Mouse (Mus musculus) large intestine, adult 2 months (tissue): ENCODE measurements around the gene Gm11549. TPM values are rescaled to one million over a fixed set of nuclear protein-coding genes. Genes with fewer than 3 reads are reported as not detected.
A peak's percentile ranks its signal among the peaks of the same experiment; 100 is the strongest.

Experiments
- DNase-seq: peaks from one replicate; pipeline ENCODE4 v3.0.0-alpha.2; 2012; ENCODE audit warnings: low read depth, low spot score
- WGBS: fragments of 180-500 bp; shearing (Covaris S2); methylation state at CpG from one replicate; pipeline ENCODE4 v1.1.7; 2018; 5-methylcytosine and 5-hydroxymethylcytosine counted together
- polyA plus RNA-seq: library from polyadenylated mRNA; depleted of rRNA; stranded (reverse); fragments of >200 nt; gene quantifications from 2 replicates; pipeline ENCODE4 v1.2.3, GENCODE M21; 2012; rRNA removed

Gene Gm11549
- polyA plus RNA-seq, result 0.05 and 0.11 TPM in 2 replicates

GRCm38 (mm10) chr3:36521073-36522060, at the start of gene Gm11549:
Gm11549 (minus strand) TSS chr3:36521813.
- DNase-seq, result no peak
- WGBS, result 1% methylated on average over 51 of the region's 51 CpGs

- WGBS, result 68% methylated on average over 5 of the region's 5 CpGs
- no peak for DNase-seq
Observed at GRCm38 (mm10) chr3:36569836-36570235, 48.2 kb upstream of the Gm11549 start.

DNA sequence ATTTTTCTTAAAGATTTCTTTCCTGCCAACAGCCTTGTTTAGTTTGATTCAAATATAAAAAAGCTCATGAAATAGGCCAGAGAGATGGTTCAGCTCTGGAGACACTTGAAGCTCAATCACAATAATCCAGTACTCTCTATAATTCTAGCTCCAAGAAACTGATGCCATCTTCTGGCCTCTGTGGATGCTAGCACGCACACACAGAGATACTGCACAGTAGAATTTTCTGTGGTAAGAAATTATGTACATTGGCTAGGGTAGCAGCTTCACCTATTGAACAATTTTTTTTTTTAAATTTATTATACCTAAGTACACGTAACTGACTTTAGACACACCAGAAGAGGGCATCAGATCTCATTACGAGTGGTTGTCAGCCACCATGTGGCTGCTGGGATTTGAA, 42.1 kb upstream of the Gm11549 start:
- DNase-seq, result no peak
- 76% methylated on average over 3 of the region's 3 CpGs for WGBS

GRCm38 (mm10) chr3:36559606-36560005, 38.0 kb upstream of the Gm11549 start:
- DNase-seq, result no peak
- 66% methylated on average over 4 of the region's 4 CpGs for WGBS

- WGBS, result 82% methylated on average over 1 of the region's 1 CpGs
- DNase-seq, result no peak
Observed at GRCm38 (mm10) chr3:36557601-36558000, 36.0 kb upstream of the Gm11549 start.

GRCm38 (mm10) chr3:36552406-36553047, 30.9 kb upstream of the Gm11549 start, which contains the start of gene Exosc9:
Exosc9 (plus strand) TSS chr3:36552606.
- under 1% methylated on average over 39 of the region's 39 CpGs for WGBS
- peak; percentile 71 for DNase-seq

- WGBS, result 8% methylated on average over 12 of the region's 12 CpGs
- no peak for DNase-seq
Observed at GRCm38 (mm10) chr3:36551851-36552384, 30.3 kb upstream of the Gm11549 start.

GRCm38 (mm10) chr3:36551343-36551742, 29.7 kb upstream of the Gm11549 start:
- WGBS, result 41% methylated on average over 9 of the region's 9 CpGs
- no peak for DNase-seq

DNA sequence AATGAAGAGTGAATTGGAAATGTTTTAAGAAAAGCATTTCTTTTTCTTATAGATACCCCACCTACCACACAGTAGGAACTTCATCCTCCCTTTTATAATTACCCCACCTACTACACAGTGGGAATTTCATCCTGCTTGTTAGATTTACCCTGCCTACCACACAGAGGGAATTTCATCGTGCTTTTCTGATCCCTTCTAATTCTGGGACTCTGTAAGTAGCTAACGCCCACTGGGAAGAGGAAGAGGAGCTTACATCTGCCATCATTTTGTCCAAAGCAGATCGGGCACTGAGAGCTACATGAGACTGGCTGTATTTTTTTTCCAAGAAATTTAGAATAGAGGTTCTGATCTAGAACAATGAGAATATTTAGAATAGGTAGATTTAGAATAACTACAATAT, 23.3 kb upstream of the Gm11549 start:
- no peak for DNase-seq
- WGBS, result 78% methylated on average over 3 of the region's 3 CpGs

- whole genome bisulfite sequencing, result 79% methylated on average over 2 of the region's 2 CpGs
- DNase-seq, result no peak
Observed at GRCm38 (mm10) chr3:36541399-36541798, 19.8 kb upstream of the Gm11549 start.

- no peak for DNase-seq
- WGBS, result 53% methylated on average over 2 of the region's 2 CpGs
Observed at GRCm38 (mm10) chr3:36540756-36541155, 19.1 kb upstream of the Gm11549 start.

DNA sequence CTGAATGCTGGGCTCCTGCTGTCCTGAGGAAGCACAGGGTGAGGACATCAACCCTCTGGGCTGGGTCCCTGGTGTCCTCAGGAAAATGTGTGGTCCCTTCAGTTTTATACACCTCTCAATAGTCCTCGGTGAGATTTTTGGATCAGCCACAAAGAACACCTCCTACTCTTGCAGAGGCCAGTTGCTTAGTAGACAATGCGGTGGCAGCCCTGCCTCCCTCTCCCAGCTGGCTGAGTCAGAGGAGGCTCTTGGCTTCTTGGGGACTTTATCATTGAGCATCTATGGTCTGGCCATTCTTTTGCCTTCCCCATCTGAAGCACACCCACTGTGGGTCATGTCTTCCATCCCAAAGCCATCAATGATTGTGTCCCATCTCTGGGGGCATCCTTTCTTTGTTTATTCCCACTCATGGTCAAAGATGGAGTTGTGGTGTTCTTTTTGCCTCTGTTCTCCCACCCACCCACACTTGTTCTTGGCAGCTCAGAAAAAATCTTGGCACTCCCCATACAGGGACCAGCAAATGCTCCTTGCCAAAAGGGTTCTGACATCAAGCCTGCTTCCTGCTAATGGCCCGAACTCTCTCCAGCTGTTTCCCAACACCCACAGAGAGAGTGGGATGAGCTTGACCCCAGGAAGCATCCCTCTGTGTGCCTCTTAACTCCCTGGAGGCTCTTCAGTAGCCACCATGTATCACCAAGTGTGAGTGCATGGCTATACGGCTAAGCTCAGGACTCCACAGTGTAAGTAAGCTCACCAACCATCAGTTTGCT, 16.3 kb upstream of the Gm11549 start:
- DNase-seq, result no peak
- 80% methylated on average over 4 of the region's 4 CpGs for WGBS

DNA sequence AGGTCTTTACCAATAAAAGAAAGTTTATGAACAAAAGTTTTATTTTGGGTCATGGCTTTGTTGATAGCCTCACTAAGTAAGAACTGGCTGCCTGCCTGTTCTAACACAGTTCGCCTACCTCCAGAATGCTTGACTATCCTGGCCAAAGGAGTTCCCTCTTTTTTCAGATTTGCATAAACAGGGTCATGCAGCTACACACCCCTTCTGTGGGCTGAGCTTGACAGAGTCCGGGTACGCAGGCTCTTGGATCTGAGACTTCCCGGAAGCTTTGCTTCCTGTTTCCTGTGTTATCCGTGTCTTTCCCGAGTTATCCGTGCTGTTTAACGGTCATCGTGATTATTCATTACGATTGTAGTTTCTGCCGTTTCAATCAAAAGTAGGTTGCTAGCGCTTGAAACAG, 14.4 kb upstream of the Gm11549 start:
- DNase-seq, result no peak
- WGBS, result 81% methylated on average over 12 of the region's 12 CpGs

DNA sequence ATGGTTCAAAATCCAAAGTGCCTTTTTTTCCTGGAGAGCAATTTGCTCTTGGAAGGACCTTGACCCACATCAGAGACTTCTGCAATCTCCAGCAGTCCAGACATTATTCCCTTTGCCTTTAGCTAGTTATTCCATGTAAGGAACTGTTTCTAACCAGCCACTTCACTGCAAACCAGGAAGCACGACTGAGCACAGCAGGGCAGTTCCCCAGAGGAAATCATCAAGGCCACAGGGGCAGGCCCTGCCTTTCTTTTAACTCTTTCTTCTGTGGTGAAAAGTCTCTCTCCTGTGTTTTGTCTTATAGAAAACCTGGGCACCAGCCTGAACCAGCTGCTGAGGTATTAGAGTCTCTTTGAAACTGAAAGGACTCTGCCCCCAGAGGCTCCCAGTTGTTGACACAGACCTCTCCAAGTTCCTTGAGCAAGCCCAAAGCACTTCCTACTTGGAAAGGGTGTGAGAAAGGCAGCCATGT, 11.6 kb upstream of the Gm11549 start:
- WGBS, result 10% methylated on average over 1 of the region's 1 CpGs
- peak; percentile 60 for DNase-seq

GRCm38 (mm10) chr3:36532738-36533137, 11.1 kb upstream of the Gm11549 start:
- 17% methylated on average over 7 of the region's 7 CpGs for WGBS
- DNase-seq, result no peak

- 3% methylated on average over 18 of the region's 18 CpGs for WGBS
- no peak for DNase-seq
Observed at GRCm38 (mm10) chr3:36531979-36532542, 10.4 kb upstream of the Gm11549 start.

DNA sequence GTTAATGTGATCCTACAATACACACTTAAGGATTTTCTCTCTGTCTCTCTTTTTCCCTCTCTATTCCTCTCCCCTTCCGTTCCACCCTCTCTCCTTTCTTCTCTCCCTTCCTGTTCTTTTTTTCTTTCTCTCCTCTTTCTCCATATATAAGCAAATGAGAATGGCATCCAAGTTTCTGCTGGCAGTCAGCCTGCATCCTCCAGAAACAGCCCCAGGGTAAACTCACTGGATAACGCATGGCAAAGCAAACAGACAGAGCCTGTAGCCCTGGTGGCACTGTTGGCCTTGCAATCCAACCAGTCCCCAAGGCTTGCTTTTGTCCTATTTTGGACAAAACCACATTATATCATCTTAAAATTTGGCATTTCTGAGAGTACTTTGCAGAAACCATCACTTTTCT, 9.6 kb upstream of the Gm11549 start:
- no peak for DNase-seq
- 18% methylated on average over 2 of the region's 2 CpGs for WGBS

GRCm38 (mm10) chr3:36530781-36531180, 9.2 kb upstream of the Gm11549 start:
- WGBS, result 94% methylated on average over 5 of the region's 5 CpGs
- no peak for DNase-seq

- WGBS, result 83% methylated on average over 6 of the region's 6 CpGs
- no peak for DNase-seq
Observed at GRCm38 (mm10) chr3:36530345-36530744, 8.7 kb upstream of the Gm11549 start.
